Mouse (Mus musculus): ENCODE measurements at regions not wholly inside any gene's neighbourhood (a gene's known extent, or its start where the extent isn't known, plus 50 kb on each side); places are given as distances from the start of the nearest gene placed in this dataset.

DNA sequence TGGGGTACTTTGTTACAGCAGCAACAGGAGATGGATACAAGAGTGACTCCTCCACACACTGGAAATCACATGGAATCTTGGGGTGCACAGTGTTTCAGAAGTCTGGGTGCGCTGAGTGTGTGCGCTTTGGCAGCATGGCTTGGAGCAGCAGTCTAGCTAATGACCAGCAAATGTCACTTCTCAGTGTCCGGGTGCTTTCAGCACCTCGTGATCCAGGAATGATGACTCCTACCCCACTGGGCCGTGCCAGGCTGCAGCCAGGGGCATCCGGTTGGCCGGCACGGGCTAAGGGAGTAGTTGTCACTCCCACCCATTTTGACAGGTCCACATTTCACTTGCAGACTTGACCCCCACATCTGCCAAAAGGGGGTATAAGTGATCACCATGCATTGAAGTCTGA lies 264.3 kb downstream of the Rps24 start:
- WGBS: 88% methylated on average over 8 of the region's 8 CpGs
- Histone ChIP-seq H3K9ac (ENCODE audit: low read length) (no peak overlapping the region), H3K27me3 (ENCODE audit: control insufficient read depth, insufficient read depth, low read length) (no peaks in the 10 kb centered on the region), H3K36me3 (ENCODE audit: control insufficient read depth, insufficient read depth, low read length) (no peaks in the 10 kb centered on the region), H3K27ac (ENCODE audit: low read depth, low read length) (no peak overlapping the region), H3K4me1 (ENCODE audit: control insufficient read depth, insufficient read depth, low read length) (no peaks in the 10 kb centered on the region), H3K4me2 (ENCODE audit: low read depth) (no peak overlapping the region), H3K4me3 (ENCODE audit: low read depth, low read length) (no peak overlapping the region), H3K9me3 (ENCODE audit: control insufficient read depth, low read length) (no peaks in the 10 kb centered on the region)
- DNase-seq (ENCODE audit: low spot score) (no peak), ATAC-seq (ENCODE audit: insufficient read depth, low FRiP score, low TSS enrichment) (no peak)

DNA sequence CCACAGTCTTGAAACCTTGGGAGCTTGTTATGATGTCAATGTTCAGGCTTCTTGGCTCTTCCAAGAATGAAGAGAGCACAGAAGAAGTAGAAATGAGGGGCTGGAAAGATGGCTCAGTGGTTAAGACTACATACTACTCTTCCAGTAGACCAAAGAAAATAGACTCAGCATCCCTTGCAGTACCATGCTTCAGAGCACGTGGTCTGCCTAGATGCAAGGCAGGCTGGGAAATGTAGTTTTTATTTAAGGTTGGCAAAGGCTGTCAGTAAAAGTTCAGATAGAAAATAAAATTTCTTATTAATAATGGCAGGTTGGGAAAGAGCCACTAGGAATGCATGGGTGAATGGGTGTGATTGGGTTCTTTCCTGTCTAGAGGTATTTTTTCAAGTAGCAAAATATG lies 267.8 kb downstream of the Rps24 start:
- DNase-seq (ENCODE audit: low spot score) (no peak), ATAC-seq (ENCODE audit: insufficient read depth, low FRiP score, low TSS enrichment) (no peak)
- 68% methylated on average over 1 of the region's 1 CpGs for WGBS
- H3K9ac ChIP-seq (ENCODE audit: low read length): no peak overlapping the region
- no peak overlapping the region for H3K27ac ChIP-seq (ENCODE audit: low read depth, low read length)
- no peaks in the 10 kb centered on the region for H3K9me3 ChIP-seq (ENCODE audit: control insufficient read depth, low read length)
- H3K4me2 ChIP-seq (ENCODE audit: low read depth): no peak overlapping the region
- no peaks in the 10 kb centered on the region for H3K36me3 ChIP-seq (ENCODE audit: control insufficient read depth, insufficient read depth, low read length)
- H3K4me3 ChIP-seq (ENCODE audit: low read depth, low read length): no peak overlapping the region
- H3K27me3 ChIP-seq (ENCODE audit: control insufficient read depth, insufficient read depth, low read length): no peaks in the 10 kb centered on the region
- no peaks in the 10 kb centered on the region for H3K4me1 ChIP-seq (ENCODE audit: control insufficient read depth, insufficient read depth, low read length)

DNA sequence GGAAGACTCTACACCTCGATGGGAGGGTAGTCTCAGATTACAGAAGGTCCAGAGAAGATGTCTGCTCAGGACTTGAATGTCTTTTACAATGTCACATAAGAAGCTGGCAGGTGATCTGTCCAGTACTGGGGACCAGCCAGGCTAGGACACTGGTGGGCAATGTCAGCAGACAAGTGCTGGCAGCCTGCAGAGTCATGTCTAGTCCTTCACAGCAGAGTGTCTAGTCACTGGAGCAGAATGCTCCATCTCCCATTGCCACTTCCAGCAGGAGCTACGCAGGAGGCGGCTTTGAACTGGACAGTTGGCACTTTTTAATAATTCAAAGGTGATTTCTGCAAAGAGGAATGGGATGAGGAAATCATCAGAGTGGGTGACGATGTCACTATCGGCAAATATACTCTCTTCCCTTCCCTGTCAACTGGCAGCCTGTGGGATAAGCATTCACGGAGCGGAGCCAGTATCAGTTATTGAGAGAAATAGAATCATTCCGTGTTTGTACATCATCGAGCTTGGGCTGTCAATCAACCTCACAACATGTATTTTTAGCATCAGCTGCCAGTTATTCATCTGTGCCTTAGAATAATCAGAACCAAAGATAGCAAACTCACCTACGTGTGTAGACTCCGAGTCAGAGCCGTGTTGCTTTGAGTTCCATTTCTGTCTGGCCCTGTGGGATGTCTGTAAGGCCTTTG lies 268.6 kb downstream of the Rps24 start:
- no peaks in the 10 kb centered on the region for H3K27me3 ChIP-seq (ENCODE audit: control insufficient read depth, insufficient read depth, low read length)
- no peaks in the 10 kb centered on the region; the same call in 1 of the 2 replicates for H3K4me1 ChIP-seq (ENCODE audit: control insufficient read depth, insufficient read depth, low read length)
- no peak overlapping the region for H3K27ac ChIP-seq (ENCODE audit: low read depth, low read length)
- H3K36me3 ChIP-seq (ENCODE audit: control insufficient read depth, insufficient read depth, low read length): no peaks in the 10 kb centered on the region
- H3K9ac ChIP-seq (ENCODE audit: low read length): no peak overlapping the region
- no peak overlapping the region for H3K4me2 ChIP-seq (ENCODE audit: low read depth)
- no peak overlapping the region for H3K4me3 ChIP-seq (ENCODE audit: low read depth, low read length)
- DNase-seq (ENCODE audit: low spot score) (no peak), ATAC-seq (ENCODE audit: insufficient read depth, low FRiP score, low TSS enrichment) (no peak)
- WGBS: 90% methylated on average over 12 of the region's 12 CpGs
- H3K9me3 ChIP-seq (ENCODE audit: control insufficient read depth, low read length): no peaks in the 10 kb centered on the region

GRCm38 (mm10) chr14:24757302-24757701 lies 270.4 kb downstream of the Rps24 start:
- WGBS: 100% methylated on average over 1 of the region's 1 CpGs
- Histone ChIP-seq H3K27ac (ENCODE audit: low read depth, low read length) (no peak overlapping the region), H3K9me3 (ENCODE audit: control insufficient read depth, low read length) (no peaks in the 10 kb centered on the region), H3K4me2 (ENCODE audit: low read depth) (no peak overlapping the region), H3K36me3 (ENCODE audit: control insufficient read depth, insufficient read depth, low read length) (no peaks in the 10 kb centered on the region), H3K4me3 (ENCODE audit: low read depth, low read length) (no peak overlapping the region), H3K9ac (ENCODE audit: low read length) (no peak overlapping the region), H3K4me1 (ENCODE audit: control insufficient read depth, insufficient read depth, low read length) (no peaks in the 10 kb centered on the region; the same call in 1 of the 2 replicates), H3K27me3 (ENCODE audit: control insufficient read depth, insufficient read depth, low read length) (no peaks in the 10 kb centered on the region)
- no peak for DNase-seq (ENCODE audit: low spot score)
- no peak for ATAC-seq (ENCODE audit: insufficient read depth, low FRiP score, low TSS enrichment)

- Histone ChIP-seq H3K9me3 (ENCODE audit: control insufficient read depth, low read length) (no peaks in the 10 kb centered on the region), H3K27me3 (ENCODE audit: control insufficient read depth, insufficient read depth, low read length) (no peaks in the 10 kb centered on the region), H3K9ac (ENCODE audit: low read length) (no peak overlapping the region), H3K36me3 (ENCODE audit: control insufficient read depth, insufficient read depth, low read length) (no peaks in the 10 kb centered on the region), H3K4me1 (ENCODE audit: control insufficient read depth, insufficient read depth, low read length) (peaks cover 2% of the 10 kb centered on the region), H3K27ac (ENCODE audit: low read depth, low read length) (no peak overlapping the region), H3K4me3 (ENCODE audit: low read depth, low read length) (no peak overlapping the region), H3K4me2 (ENCODE audit: low read depth) (no peak overlapping the region)
- 78% methylated on average over 1 of the region's 1 CpGs for WGBS
- ATAC-seq (ENCODE audit: insufficient read depth, low FRiP score, low TSS enrichment): no peak
- no peak for DNase-seq (ENCODE audit: low spot score)
Measured at GRCm38 (mm10) chr14:24757843-24758242, 270.9 kb downstream of the Rps24 start.

GRCm38 (mm10) chr14:24760926-24761325 lies 274.0 kb downstream of the Rps24 start:
- WGBS: 76% methylated on average over 1 of the region's 1 CpGs
- Histone ChIP-seq H3K27me3 (ENCODE audit: control insufficient read depth, insufficient read depth, low read length) (no peaks in the 10 kb centered on the region), H3K4me2 (ENCODE audit: low read depth) (no peak overlapping the region), H3K4me3 (ENCODE audit: low read depth, low read length) (no peak overlapping the region), H3K4me1 (ENCODE audit: control insufficient read depth, insufficient read depth, low read length) (peaks cover 17% of the 10 kb centered on the region), H3K36me3 (ENCODE audit: control insufficient read depth, insufficient read depth, low read length) (no peaks in the 10 kb centered on the region), H3K9ac (ENCODE audit: low read length) (no peak overlapping the region), H3K9me3 (ENCODE audit: control insufficient read depth, low read length) (no peaks in the 10 kb centered on the region), H3K27ac (ENCODE audit: low read depth, low read length) (no peak overlapping the region)
- ATAC-seq (ENCODE audit: insufficient read depth, low FRiP score, low TSS enrichment) (no peak), DNase-seq (ENCODE audit: low spot score) (no peak)

DNA sequence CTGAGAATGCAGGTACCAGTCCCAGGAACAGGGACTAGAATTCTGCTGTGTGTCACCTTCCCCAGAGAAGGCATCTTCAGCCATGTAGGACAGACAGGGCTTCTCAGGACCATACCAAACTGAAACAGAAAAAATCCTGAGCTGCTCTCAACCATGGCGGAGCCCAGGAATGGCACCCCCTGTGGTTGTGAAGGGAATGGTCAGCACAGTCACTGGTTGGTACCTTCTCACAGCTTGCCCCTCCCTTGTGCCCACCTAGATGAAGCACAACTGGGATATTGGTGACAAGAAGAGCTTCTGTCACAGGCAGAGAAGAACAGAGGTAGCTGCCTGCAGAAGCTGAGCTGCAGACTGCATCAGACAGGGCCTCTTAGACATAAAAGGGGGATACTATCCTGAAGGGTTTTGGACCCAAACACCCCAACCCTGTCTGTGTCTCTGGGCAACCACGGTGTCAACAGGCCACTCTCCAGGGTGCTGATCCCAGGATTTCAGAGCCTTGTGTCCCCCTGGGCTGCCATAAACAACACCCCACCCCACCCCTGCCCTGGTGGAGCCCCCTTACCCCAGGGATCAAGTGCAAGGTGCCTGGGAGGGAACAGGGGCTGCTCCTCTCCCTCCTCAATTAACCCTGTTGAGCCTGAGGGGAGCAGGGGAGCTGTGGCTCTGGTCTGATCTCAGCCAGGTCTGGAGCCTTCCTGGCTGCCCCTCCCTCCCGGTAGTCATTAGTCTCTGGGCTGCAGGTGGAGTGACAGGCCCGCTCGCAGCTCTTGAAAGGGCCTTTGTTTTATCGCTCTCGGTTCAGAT lies 275.7 kb downstream of the Rps24 start:
- H3K4me3 ChIP-seq (ENCODE audit: low read depth, low read length): no peak overlapping the region
- no peaks in the 10 kb centered on the region for H3K27me3 ChIP-seq (ENCODE audit: control insufficient read depth, insufficient read depth, low read length)
- H3K9ac ChIP-seq (ENCODE audit: low read length): no peak overlapping the region
- no peaks in the 10 kb centered on the region for H3K9me3 ChIP-seq (ENCODE audit: control insufficient read depth, low read length)
- peaks cover 17% of the 10 kb centered on the region for H3K4me1 ChIP-seq (ENCODE audit: control insufficient read depth, insufficient read depth, low read length)
- 12% methylated on average over 7 of the region's 7 CpGs for WGBS
- H3K36me3 ChIP-seq (ENCODE audit: control insufficient read depth, insufficient read depth, low read length): no peaks in the 10 kb centered on the region
- no peak overlapping the region for H3K4me2 ChIP-seq (ENCODE audit: low read depth)
- H3K27ac ChIP-seq (ENCODE audit: low read depth, low read length): peak overlapping the region; percentile 63; the same call in 1 of the 2 replicates
- DNase-seq (ENCODE audit: low spot score) (peak; percentile 64), ATAC-seq (ENCODE audit: insufficient read depth, low FRiP score, low TSS enrichment) (peak; percentile 80)

GRCm38 (mm10) chr14:24763275-24763812 lies 276.4 kb downstream of the Rps24 start:
- Histone ChIP-seq H3K27ac (ENCODE audit: low read depth, low read length) (peak overlapping the region; percentile 63), H3K36me3 (ENCODE audit: control insufficient read depth, insufficient read depth, low read length) (no peaks in the 10 kb centered on the region), H3K9me3 (ENCODE audit: control insufficient read depth, low read length) (no peaks in the 10 kb centered on the region), H3K4me1 (ENCODE audit: control insufficient read depth, insufficient read depth, low read length) (peaks cover 17% of the 10 kb centered on the region), H3K4me3 (ENCODE audit: low read depth, low read length) (no peak overlapping the region), H3K9ac (ENCODE audit: low read length) (no peak overlapping the region), H3K27me3 (ENCODE audit: control insufficient read depth, insufficient read depth, low read length) (no peaks in the 10 kb centered on the region), H3K4me2 (ENCODE audit: low read depth) (no peak overlapping the region)
- 50% methylated on average over 9 of the region's 9 CpGs for WGBS
- ATAC-seq (ENCODE audit: insufficient read depth, low FRiP score, low TSS enrichment) (peak; percentile 56), DNase-seq (ENCODE audit: low spot score) (no peak)

Data from neural tube, embryonic 11.5 days (tissue).